Comparison of ENCODE assay signal across 22 mouse cellular contexts in the genomic region with DNA sequence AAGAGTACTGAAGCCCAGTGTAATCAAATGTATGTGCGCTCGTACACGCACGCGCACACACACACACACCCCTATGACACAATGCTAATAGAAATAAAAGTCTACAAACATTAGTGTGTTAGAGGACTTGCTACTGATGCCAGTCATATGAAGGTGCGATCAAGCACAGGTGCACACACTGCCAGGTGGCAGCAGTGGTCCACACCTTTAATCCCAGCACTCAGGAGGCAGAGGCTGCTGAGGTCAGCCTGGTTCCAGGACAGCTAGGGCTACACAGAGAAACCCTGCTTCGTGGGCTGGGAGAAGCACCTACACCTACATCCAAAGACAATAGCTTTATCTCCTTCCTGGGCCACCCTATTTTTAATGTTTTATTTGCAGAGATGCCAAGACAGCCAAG.
DNase-seq lines count a peak whose midpoint lies in the region; ATAC-seq and TF ChIP-seq lines count a peak whose summit lies in the region.
"Had no signal": no experiment of that assay in that cellular context is flagged by ENCODE, and none has a peak within 500 bp of the region (broad histone marks: within the 10 kb centered on the region; RNA-seq: fewer than 3 reads in every experiment).

No protein-coding gene starts in this region.

- H3K36me3 ChIP-seq in heart, embryonic 10.5 days = no peaks in the 10 kb centered on the region
- no peaks in the 10 kb centered on the region for H3K36me3 ChIP-seq in neural tube, embryonic 13.5 days
- H3K36me3 ChIP-seq in liver, embryonic 14.5 days (replicated peaks; ENCODE audit: control insufficient read depth, insufficient read depth, low read depth) = peaks cover 10% of the 10 kb centered on the region
- H3K36me3 ChIP-seq: forebrain, embryonic 12.5 days; hindbrain, embryonic 13.5 days had no signal

- H3K9ac ChIP-seq in neural tube, embryonic 13.5 days = no peak overlapping the region
- H3K9ac ChIP-seq in liver, embryonic 14.5 days (replicated peaks) = peak overlapping the region; percentile 39; the same call in 1 of the 2 replicates
- H3K9ac ChIP-seq: forebrain, embryonic 12.5 days; hindbrain, embryonic 13.5 days had no signal

- no peak overlapping the region for H3K4me2 ChIP-seq in neural tube, embryonic 13.5 days
- H3K4me2 ChIP-seq in liver, embryonic 14.5 days (ENCODE audit: low read depth) = peak overlapping the region; percentile 56
- H3K4me2 ChIP-seq: forebrain, embryonic 12.5 days; hindbrain, embryonic 13.5 days had no signal

- H3K4me1 ChIP-seq in heart, embryonic 10.5 days = peaks cover 31% of the 10 kb centered on the region
- 0 out of 2 replicates have a peak, but pooled peaks cover 8% of the 10 kb centered on the region for H3K4me1 ChIP-seq in neural tube, embryonic 13.5 days (replicated peaks)
- H3K4me1 ChIP-seq in liver, embryonic 14.5 days (replicated peaks; ENCODE audit: control insufficient read depth in 2 of 2, insufficient read depth in 2 of 2, low read length in 1 of 2) = peaks cover 16 to 18% of the 10 kb centered on the region in 2 experiments
- H3K4me1 ChIP-seq: forebrain, embryonic 12.5 days; hindbrain, embryonic 13.5 days had no signal

- no peak for ATAC-seq in neural tube, embryonic 13.5 days (ENCODE audit: low read depth)
- ATAC-seq in liver, embryonic 14.5 days (ENCODE audit: insufficient read depth) = peak; percentile 38; the same call in 1 of the 2 replicates
- ATAC-seq: activated CD4-positive, CD25-positive, alpha-beta regulatory T cell, adult 4 months; inflammation-experienced regulatory T-cells, adult 6 months; Patski had no signal

- no peak overlapping the region for H3K4me3 ChIP-seq in heart, embryonic 10.5 days
- no peak overlapping the region for H3K4me3 ChIP-seq in neural tube, embryonic 13.5 days
- no peak overlapping the region for H3K4me3 ChIP-seq in liver, embryonic 14.5 days (ENCODE audit: insufficient read depth in 1 of 2, low read depth in 2 of 2, low read length in 2 of 2)
- H3K4me3 ChIP-seq: forebrain, embryonic 12.5 days; gastrocnemius, adult 2 months; hindbrain, embryonic 13.5 days; myocyte had no signal

- peak; percentile 61 for DNase-seq in heart, embryonic 10.5 days (ENCODE audit: low spot score)
- no peak for DNase-seq in heart, postnatal 36 days
- no peak for DNase-seq in neural tube, embryonic 10.5 days (ENCODE audit: extremely low spot score, low spot score)
- no peak for DNase-seq in liver, embryonic 14.5 days (ENCODE audit: low read depth in 3 of 3, low spot score in 3 of 3)
- DNase-seq in T-cell, adult 2 months (ENCODE audit: low spot score) = no peak
- DNase-seq in gastrocnemius, postnatal 4 days (ENCODE audit: low spot score in 2 of 2) = no peak
- DNase-seq: adrenal gland, postnatal 25 days; B cell, adult 2 months; cerebellum, adult 11-12 months; cerebellum, postnatal 25 days; embryo, embryonic 11 days; gastrocnemius, adult 2 months; midbrain, embryonic 14.5 days; right cerebral cortex, postnatal 14 days; thymus, adult 2 months had no signal

- no peaks in the 10 kb centered on the region for H3K27me3 ChIP-seq in heart, embryonic 10.5 days (ENCODE audit: insufficient read depth, poor library complexity, severe bottlenecking)
- no peaks in the 10 kb centered on the region for H3K27me3 ChIP-seq in neural tube, embryonic 13.5 days
- no peaks in the 10 kb centered on the region for H3K27me3 ChIP-seq in liver, embryonic 14.5 days (ENCODE audit: control insufficient read depth, insufficient read depth, low read length)
- H3K27me3 ChIP-seq: forebrain, embryonic 12.5 days; hindbrain, embryonic 13.5 days; Patski had no signal

- intact Hi-C loops in heart, postnatal 36 days (cut with DNase I) = no loop called here

- no peak for TF ChIP-seq EP300 in liver, embryonic 14.5 days (IDR thresholded peaks at IDR 0.05; ENCODE audit: low read depth)

- WGBS in heart, embryonic 10.5 days = 84% methylated on average over 7 of the region's 7 CpGs
- WGBS in neural tube, embryonic 13.5 days = 97% methylated on average over 7 of the region's 7 CpGs
- WGBS in liver, embryonic 14.5 days (ENCODE audit: insufficient replicate concordance) = 84% methylated on average over 7 of the region's 7 CpGs

- no peak overlapping the region for H3K27ac ChIP-seq in heart, embryonic 10.5 days
- 0 out of 2 replicates have a peak overlapping the region, but pooled peaks have one; percentile 2 for H3K27ac ChIP-seq in neural tube, embryonic 13.5 days (replicated peaks)
- H3K27ac ChIP-seq in liver, embryonic 14.5 days = peak overlapping the region; percentile 60
- H3K27ac ChIP-seq: forebrain, embryonic 12.5 days; gastrocnemius, adult 2 months; hindbrain, embryonic 13.5 days had no signal

- peak; percentile 13; the same call in 1 of the 2 replicates for TF ChIP-seq CTCF in liver, embryonic 14.5 days (IDR thresholded peaks at IDR 0.05; ENCODE audit: low read depth)

- no peaks in the 10 kb centered on the region for H3K9me3 ChIP-seq in heart, embryonic 10.5 days
- H3K9me3 ChIP-seq in neural tube, embryonic 13.5 days = no peaks in the 10 kb centered on the region
- no peaks in the 10 kb centered on the region for H3K9me3 ChIP-seq in liver, embryonic 14.5 days (ENCODE audit: control insufficient read depth, low read length)
- H3K9me3 ChIP-seq: forebrain, embryonic 12.5 days; hindbrain, embryonic 13.5 days had no signal
